Comparison of ENCODE assay signal across 9 mouse cellular contexts in the genomic region with DNA sequence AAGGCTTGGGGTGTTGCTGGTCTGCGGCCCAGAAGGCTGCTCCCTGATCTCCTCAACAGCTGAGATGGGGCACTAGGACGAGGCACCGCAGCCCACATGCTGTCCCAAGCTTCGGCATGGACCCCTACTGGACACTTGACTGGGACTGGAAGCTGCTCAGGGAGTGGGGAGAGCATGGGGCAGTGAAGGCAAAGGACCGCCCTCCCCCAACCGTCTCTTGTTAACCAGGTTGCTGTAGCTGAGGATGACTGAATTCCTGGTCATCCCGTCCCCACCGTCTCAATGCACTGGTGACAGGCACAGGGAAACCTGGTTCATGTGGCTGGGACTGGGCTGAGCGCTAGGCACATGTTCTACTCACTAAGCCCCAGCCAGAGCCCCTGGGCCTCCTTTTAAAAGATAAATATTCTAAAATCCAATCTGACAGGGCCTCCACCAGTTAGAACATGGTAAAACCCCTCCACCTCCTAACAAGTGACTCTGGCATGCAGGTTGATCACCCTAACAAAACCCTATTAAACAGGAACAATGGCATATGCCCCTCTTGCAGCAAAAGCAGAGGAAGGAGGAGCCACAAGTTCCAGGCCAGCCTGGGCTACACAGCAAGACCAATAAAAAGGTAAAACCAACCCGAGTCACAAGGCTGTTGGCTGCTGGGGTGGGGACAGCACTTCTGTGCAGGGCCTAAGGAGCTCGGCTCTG. TPM values are rescaled to one million over a fixed set of nuclear protein-coding genes. Genes with fewer than 3 reads are reported as not detected.
A peak's percentile ranks its signal among the peaks of the same experiment; 100 is the strongest.
DNase-seq lines count a peak whose midpoint lies in the region; ATAC-seq lines count a peak whose summit lies in the region.
"Had no signal": no experiment of that assay in that cellular context is flagged by ENCODE, and none has a peak within 500 bp of the region (broad histone marks: within the 10 kb centered on the region; RNA-seq: fewer than 3 reads in every experiment).

No protein-coding gene starts in this region.

- H3K9me3 ChIP-seq in kidney, embryonic 16.5 days (ENCODE audit: low read length): no peaks in the 10 kb centered on the region
- H3K9me3 ChIP-seq in embryonic facial prominence, embryonic 12.5 days: no peaks in the 10 kb centered on the region
- H3K9me3 ChIP-seq in intestine, embryonic 16.5 days (ENCODE audit: control insufficient read depth, low read length): no peaks in the 10 kb centered on the region
- H3K9me3 ChIP-seq in neural tube, embryonic 12.5 days: no peaks in the 10 kb centered on the region

- peak overlapping the region; percentile 93 for H3K9ac ChIP-seq in kidney, embryonic 16.5 days (replicated peaks; ENCODE audit: low read length)
- peak overlapping the region; percentile 60 for H3K9ac ChIP-seq in embryonic facial prominence, embryonic 12.5 days
- peak overlapping the region; percentile 93 for H3K9ac ChIP-seq in intestine, embryonic 16.5 days (ENCODE audit: low read depth, low read length)
- H3K9ac ChIP-seq in neural tube, embryonic 12.5 days: peak overlapping the region; percentile 95

- peak overlapping the region; percentile 77 for H3K4me3 ChIP-seq in kidney, embryonic 16.5 days (ENCODE audit: low read length)
- peak overlapping the region; percentile 73 for H3K4me3 ChIP-seq in embryonic facial prominence, embryonic 12.5 days
- H3K4me3 ChIP-seq in intestine, embryonic 16.5 days (ENCODE audit: low read length): peak overlapping the region; percentile 80
- H3K4me3 ChIP-seq in neural tube, embryonic 12.5 days: peak overlapping the region; percentile 73

- peak overlapping the region; percentile 86 for H3K4me2 ChIP-seq in kidney, embryonic 16.5 days (replicated peaks; ENCODE audit: low read depth, low read length)
- H3K4me2 ChIP-seq in embryonic facial prominence, embryonic 12.5 days (replicated peaks): peak overlapping the region; percentile 89
- H3K4me2 ChIP-seq in intestine, embryonic 16.5 days (ENCODE audit: low read depth, low read length): peak overlapping the region; percentile 94
- peak overlapping the region; percentile 76 for H3K4me2 ChIP-seq in neural tube, embryonic 12.5 days (replicated peaks)

- H3K36me3 ChIP-seq in kidney, embryonic 16.5 days (ENCODE audit: insufficient read depth, low read length): peaks cover 48% of the 10 kb centered on the region
- H3K36me3 ChIP-seq in embryonic facial prominence, embryonic 12.5 days: peaks cover 59% of the 10 kb centered on the region
- H3K36me3 ChIP-seq in intestine, embryonic 16.5 days (ENCODE audit: control insufficient read depth, insufficient read depth, low read length): peaks cover 34% of the 10 kb centered on the region
- peaks cover 59% of the 10 kb centered on the region for H3K36me3 ChIP-seq in neural tube, embryonic 12.5 days

- no peak for ATAC-seq in kidney, embryonic 16.5 days (ENCODE audit: low FRiP score, low TSS enrichment)
- ATAC-seq in embryonic facial prominence, embryonic 12.5 days (ENCODE audit: insufficient number of reproducible peaks, insufficient read depth, low FRiP score, low TSS enrichment): no peak
- no peak for ATAC-seq in intestine, embryonic 16.5 days
- no peak for ATAC-seq in neural tube, embryonic 12.5 days (ENCODE audit: low FRiP score, low read depth)

- no peak for DNase-seq in kidney, postnatal 10 days
- DNase-seq in yolk sac, embryonic 10.5 days (ENCODE audit: low spot score): no peak
- DNase-seq in T-cell, adult 2 months (ENCODE audit: low spot score): no peak
- no peak for DNase-seq in cerebellum, postnatal 25 days
- DNase-seq: layer of hippocampus, postnatal 36 days had no signal

- peaks cover 26% of the 10 kb centered on the region for H3K4me1 ChIP-seq in kidney, embryonic 16.5 days (ENCODE audit: insufficient read depth, low read length)
- peaks cover 21% of the 10 kb centered on the region for H3K4me1 ChIP-seq in embryonic facial prominence, embryonic 12.5 days
- H3K4me1 ChIP-seq in intestine, embryonic 16.5 days (ENCODE audit: control insufficient read depth, insufficient read depth, low read length): peaks cover 28% of the 10 kb centered on the region
- peaks cover 29% of the 10 kb centered on the region for H3K4me1 ChIP-seq in neural tube, embryonic 12.5 days

- 78% methylated on average over 11 of the region's 11 CpGs for WGBS in kidney, embryonic 16.5 days
- 90% methylated on average over 11 of the region's 11 CpGs for WGBS in embryonic facial prominence, embryonic 12.5 days
- WGBS in intestine, embryonic 16.5 days: 81% methylated on average over 11 of the region's 11 CpGs
- WGBS in neural tube, embryonic 12.5 days: 90% methylated on average over 11 of the region's 11 CpGs

- H3K27ac ChIP-seq in kidney, embryonic 16.5 days (ENCODE audit: low read length): peak overlapping the region; percentile 100
- peak overlapping the region; percentile 100; the same call in 1 of the 2 replicates for H3K27ac ChIP-seq in embryonic facial prominence, embryonic 12.5 days
- peak overlapping the region; percentile 29; the same call in 1 of the 2 replicates for H3K27ac ChIP-seq in intestine, embryonic 16.5 days (ENCODE audit: low read length)
- peak overlapping the region; percentile 20; the same call in 1 of the 2 replicates for H3K27ac ChIP-seq in neural tube, embryonic 12.5 days

- H3K27me3 ChIP-seq in kidney, embryonic 16.5 days (ENCODE audit: insufficient read depth, low read length): no peaks in the 10 kb centered on the region
- H3K27me3 ChIP-seq in embryonic facial prominence, embryonic 12.5 days: no peaks in the 10 kb centered on the region
- H3K27me3 ChIP-seq in intestine, embryonic 16.5 days (replicated peaks; ENCODE audit: control insufficient read depth, insufficient read depth, low read length): no peaks in the 10 kb centered on the region
- H3K27me3 ChIP-seq in neural tube, embryonic 12.5 days (replicated peaks): no peaks in the 10 kb centered on the region

RNA-seq across cellular contexts. Expression of gene Mbd3, which starts 2.4 kb away (rescaled TPM):
- 266 and 277 TPM in 2 replicates for polyA plus RNA-seq in kidney, embryonic 16.5 days (2015; fragmentation: Nextera tagmentation; extraction: Ambion mirVana)
- polyA plus RNA-seq in embryonic facial prominence, embryonic 12.5 days (2016; fragmentation: Nextera tagmentation; extraction: Ambion mirVana): 332 and 349 TPM in 2 replicates
- polyA plus RNA-seq in intestine, embryonic 16.5 days (2015; fragmentation: Nextera tagmentation; extraction: Ambion mirVana): 133 and 144 TPM in 2 replicates
- polyA plus RNA-seq in neural tube, embryonic 12.5 days (2016; fragmentation: Nextera tagmentation; extraction: Ambion mirVana): 304 and 314 TPM in 2 replicates

RNA-seq across cellular contexts. Expression of gene Mex3d, which starts 9.5 kb away (rescaled TPM):
- polyA plus RNA-seq in kidney, embryonic 16.5 days (2015; fragmentation: Nextera tagmentation; extraction: Ambion mirVana): 3.8 and 5.1 TPM in 2 replicates
- 13.1 and 14.9 TPM in 2 replicates for polyA plus RNA-seq in embryonic facial prominence, embryonic 12.5 days (2016; fragmentation: Nextera tagmentation; extraction: Ambion mirVana)
- polyA plus RNA-seq in intestine, embryonic 16.5 days (2015; fragmentation: Nextera tagmentation; extraction: Ambion mirVana): 1.9 and 2.7 TPM in 2 replicates
- polyA plus RNA-seq in neural tube, embryonic 12.5 days (2016; fragmentation: Nextera tagmentation; extraction: Ambion mirVana): 23.6 and 26.5 TPM in 2 replicates

RNA-seq across cellular contexts. Expression of gene Uqcr11, which starts 9.7 kb away (rescaled TPM):
- 840 and 906 TPM in 2 replicates for polyA plus RNA-seq in kidney, embryonic 16.5 days (2015; fragmentation: Nextera tagmentation; extraction: Ambion mirVana)
- 403 and 464 TPM in 2 replicates for polyA plus RNA-seq in embryonic facial prominence, embryonic 12.5 days (2016; fragmentation: Nextera tagmentation; extraction: Ambion mirVana)
- 1,179 and 1,252 TPM in 2 replicates for polyA plus RNA-seq in intestine, embryonic 16.5 days (2015; fragmentation: Nextera tagmentation; extraction: Ambion mirVana)
- 436 and 478 TPM in 2 replicates for polyA plus RNA-seq in neural tube, embryonic 12.5 days (2016; fragmentation: Nextera tagmentation; extraction: Ambion mirVana)

RNA-seq across cellular contexts. Expression of gene Tcf3, which starts 36.5 kb away (rescaled TPM):
- 118 and 126 TPM in 2 replicates for polyA plus RNA-seq in kidney, embryonic 16.5 days (2015; fragmentation: Nextera tagmentation; extraction: Ambion mirVana)
- 251 and 258 TPM in 2 replicates for polyA plus RNA-seq in embryonic facial prominence, embryonic 12.5 days (2016; fragmentation: Nextera tagmentation; extraction: Ambion mirVana)
- polyA plus RNA-seq in intestine, embryonic 16.5 days (2015; fragmentation: Nextera tagmentation; extraction: Ambion mirVana): 62.7 and 62.9 TPM in 2 replicates
- polyA plus RNA-seq in neural tube, embryonic 12.5 days (2016; fragmentation: Nextera tagmentation; extraction: Ambion mirVana): 156 and 166 TPM in 2 replicates

RNA-seq across cellular contexts. Expression of gene Plk5, which starts 40.7 kb away (rescaled TPM):
- polyA plus RNA-seq in kidney, embryonic 16.5 days (2015; fragmentation: Nextera tagmentation; extraction: Ambion mirVana): 0.97 and 1.2 TPM in 2 replicates
- polyA plus RNA-seq in embryonic facial prominence, embryonic 12.5 days (2016; fragmentation: Nextera tagmentation; extraction: Ambion mirVana): 0.87 and 1.2 TPM in 2 replicates
- polyA plus RNA-seq in intestine, embryonic 16.5 days (2015; fragmentation: Nextera tagmentation; extraction: Ambion mirVana): 0.39 and 0.64 TPM in 2 replicates
- 0.29 and 0.49 TPM in 2 replicates for polyA plus RNA-seq in neural tube, embryonic 12.5 days (2016; fragmentation: Nextera tagmentation; extraction: Ambion mirVana)

Comparison
In these comparisons a context has a peak if more than half of its experiments do, and no peak if none do; other contexts are left out.
1. H3K27ac ChIP-seq: peak in every context shown above with its lines; median percentile 100 in kidney, embryonic 16.5 days; 100 in embryonic facial prominence, embryonic 12.5 days; 29 in intestine, embryonic 16.5 days; 20 in neural tube, embryonic 12.5 days.